Mouse (Mus musculus) cerebellum, adult 2 months (tissue): ENCODE measurements around the gene Gm17387.

Source experiments
- CTCF ChIP-seq: fragments of 200-500 bp; IDR thresholded peaks from 2 replicates; pipeline ENCODE4 v1.5.1; 2011; ENCODE audit warnings: low read depth, mild to moderate bottlenecking, control low read depth, low read length, moderate library complexity, borderline replicate concordance; ENCODE audit not compliant: insufficient read depth
- POLR2A ChIP-seq: fragments of 200-500 bp; IDR thresholded peaks from 2 replicates; pipeline ENCODE4 v1.6.1; 2011; ENCODE audit warnings: low read length, control low read depth, borderline replicate concordance; ENCODE audit not compliant: insufficient read depth

GRCm38 (mm10) chr7:141038090-141039032, 9.4 kb downstream of the Gm17387 start:
- TF ChIP-seq CTCF (no peak), POLR2A (no peak)
